Mouse (Mus musculus): ENCODE results near the gene Sfmbt1. TPM values are rescaled to one million over a fixed set of nuclear protein-coding genes. Genes with fewer than 3 reads are reported as not detected.

The Sfmbt1 gene
- polyA plus RNA-seq, 2 experiments = 3.9 to 11.9 TPM

DNA sequence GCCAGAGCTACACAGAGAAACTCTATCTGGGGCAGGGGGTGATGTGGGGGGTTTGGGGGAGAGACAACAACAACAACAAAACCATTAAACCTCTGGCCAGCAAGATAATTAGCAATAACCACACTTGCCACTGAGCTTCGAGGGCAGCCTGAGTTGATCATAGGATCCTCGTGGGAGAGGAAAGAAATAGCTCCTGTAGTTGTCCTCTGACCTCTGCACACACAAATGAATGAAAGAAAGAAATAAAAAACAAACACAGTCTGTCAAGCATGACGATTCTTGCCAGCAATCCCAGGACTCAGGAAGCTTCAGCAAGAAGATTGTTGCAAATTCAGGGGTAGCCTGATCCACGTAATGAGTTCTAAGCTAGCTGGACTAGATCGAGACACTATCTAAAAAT is 12.1 kb upstream of the Sfmbt1 start:
- Histone ChIP-seq H3K4me3 (ENCODE audit: insufficient read depth in 1 of 2, low read depth in 2 of 2, low read length in 2 of 2) (no peak overlapping the region), H3K27ac (no peak overlapping the region), H3K9ac (replicated peaks) (no peak overlapping the region), H3K36me3 (replicated peaks; ENCODE audit: control insufficient read depth, insufficient read depth, low read depth) (no peaks in the 10 kb centered on the region), H3K4me2 (ENCODE audit: low read depth) (no peak overlapping the region), H3K4me1 (replicated peaks; ENCODE audit: control insufficient read depth in 2 of 2, insufficient read depth in 2 of 2, low read length in 1 of 2) (peaks cover 3 to 17% of the 10 kb centered on the region in 2 experiments; a peak in 3 of 4 replicates), H3K27me3 (ENCODE audit: control insufficient read depth, insufficient read depth, low read length) (no peaks in the 10 kb centered on the region), H3K9me3 (ENCODE audit: control insufficient read depth, low read length) (no peaks in the 10 kb centered on the region)
- no peak for ATAC-seq (ENCODE audit: insufficient read depth)
- no peak for DNase-seq (ENCODE audit: low read depth in 3 of 3, low spot score in 3 of 3)
- TF ChIP-seq CTCF (IDR thresholded peaks at IDR 0.05; ENCODE audit: low read depth) (no peak), EP300 (IDR thresholded peaks at IDR 0.05; ENCODE audit: low read depth) (no peak)
- WGBS (ENCODE audit: insufficient replicate concordance) = 55% methylated on average over 5 of the region's 5 CpGs

DNA sequence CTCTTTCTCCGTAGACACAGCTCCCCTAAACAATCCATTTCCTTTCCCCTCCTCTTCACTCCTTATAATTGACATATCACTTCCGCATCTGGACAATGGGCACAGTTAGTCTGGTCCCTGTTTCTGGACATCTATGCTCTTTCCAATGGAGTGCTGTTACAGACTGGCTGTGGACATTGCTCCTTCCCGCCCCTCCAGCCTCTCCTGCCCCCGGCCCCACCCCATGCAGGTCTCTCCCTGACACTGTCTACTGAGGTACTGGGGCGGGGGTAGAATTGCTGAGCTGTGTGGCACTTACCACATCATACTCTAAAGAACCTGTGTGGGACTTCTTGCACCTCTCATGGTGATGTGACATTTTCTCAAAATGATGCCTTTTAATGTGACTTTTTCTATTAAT is 11.6 kb upstream of the Sfmbt1 start:
- Histone ChIP-seq H3K9me3 (ENCODE audit: control insufficient read depth, low read length) (no peaks in the 10 kb centered on the region), H3K9ac (replicated peaks) (no peak overlapping the region), H3K27ac (no peak overlapping the region), H3K4me3 (ENCODE audit: insufficient read depth in 1 of 2, low read depth in 2 of 2, low read length in 2 of 2) (no peak overlapping the region), H3K36me3 (replicated peaks; ENCODE audit: control insufficient read depth, insufficient read depth, low read depth) (no peaks in the 10 kb centered on the region), H3K27me3 (ENCODE audit: control insufficient read depth, insufficient read depth, low read length) (no peaks in the 10 kb centered on the region), H3K4me2 (ENCODE audit: low read depth) (no peak overlapping the region), H3K4me1 (replicated peaks; ENCODE audit: control insufficient read depth in 2 of 2, insufficient read depth in 2 of 2, low read length in 1 of 2) (peaks cover 3 to 21% of the 10 kb centered on the region in 2 experiments; a peak in 3 of 4 replicates)
- TF ChIP-seq EP300 (IDR thresholded peaks at IDR 0.05; ENCODE audit: low read depth) (no peak), CTCF (IDR thresholded peaks at IDR 0.05; ENCODE audit: low read depth) (no peak)
- DNase-seq (ENCODE audit: low read depth in 3 of 3, low spot score in 3 of 3) (no peak), ATAC-seq (ENCODE audit: insufficient read depth) (0 out of 2 replicates have a peak, but pooled peaks have one; percentile 22)
- WGBS (ENCODE audit: insufficient replicate concordance) = 68% methylated on average over 5 of the region's 5 CpGs

DNA sequence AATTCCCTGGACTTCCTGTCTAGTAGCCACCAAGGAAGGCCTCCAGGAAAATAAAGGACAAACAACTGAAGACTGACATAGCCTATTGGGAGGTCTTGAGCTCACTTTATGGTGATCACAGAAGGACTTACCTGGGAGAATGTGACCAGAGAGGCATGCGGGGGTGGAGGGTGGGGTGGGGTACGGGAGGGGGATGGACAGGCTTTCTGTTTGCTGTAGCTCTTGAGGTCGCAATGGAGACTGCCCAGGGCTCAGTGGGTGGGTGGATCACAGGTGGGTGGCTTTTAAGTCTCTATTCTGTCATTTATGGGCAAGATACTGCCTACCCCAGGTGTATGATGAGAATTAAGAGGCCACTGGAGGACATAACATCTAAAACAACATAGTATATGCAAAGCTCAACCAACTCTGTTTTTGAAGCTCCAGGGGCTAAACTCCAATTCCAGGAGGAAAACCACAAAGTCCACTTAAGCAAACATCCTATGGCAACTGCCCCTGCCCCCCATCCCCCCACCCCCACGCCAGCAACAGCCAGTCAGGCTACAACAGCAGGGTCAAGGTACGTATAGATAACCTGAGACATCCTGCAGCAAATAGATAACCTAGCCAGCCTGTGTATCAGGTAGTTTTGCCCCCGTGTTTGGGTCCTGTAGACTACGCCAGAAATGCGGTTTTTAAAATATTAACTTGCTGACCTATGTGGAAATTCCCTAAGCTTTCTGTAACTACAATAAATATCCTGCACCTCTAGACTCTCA is 10.4 kb upstream of the Sfmbt1 start:
- peak overlapping the region; percentile 28 for H3K4me2 ChIP-seq (ENCODE audit: low read depth)
- ATAC-seq (ENCODE audit: insufficient read depth) (peak; percentile 81), DNase-seq (ENCODE audit: low read depth in 3 of 3, low spot score in 3 of 3) (peak in 2 of 3 experiments; percentile 31 to 32)
- H3K4me3 ChIP-seq (ENCODE audit: insufficient read depth in 1 of 2, low read depth in 2 of 2, low read length in 2 of 2) = no peak overlapping the region
- peak overlapping the region; percentile 44 for H3K27ac ChIP-seq
- no peaks in the 10 kb centered on the region for H3K36me3 ChIP-seq (replicated peaks; ENCODE audit: control insufficient read depth, insufficient read depth, low read depth)
- TF ChIP-seq CTCF (IDR thresholded peaks at IDR 0.05; ENCODE audit: low read depth) (no peak), EP300 (IDR thresholded peaks at IDR 0.05; ENCODE audit: low read depth) (peak; percentile 43)
- no peaks in the 10 kb centered on the region for H3K9me3 ChIP-seq (ENCODE audit: control insufficient read depth, low read length)
- H3K4me1 ChIP-seq (replicated peaks; ENCODE audit: control insufficient read depth in 2 of 2, insufficient read depth in 2 of 2, low read length in 1 of 2) = peaks cover 3 to 21% of the 10 kb centered on the region in 2 experiments; a peak in 3 of 4 replicates
- no peaks in the 10 kb centered on the region for H3K27me3 ChIP-seq (ENCODE audit: control insufficient read depth, insufficient read depth, low read length)
- H3K9ac ChIP-seq (replicated peaks) = no peak overlapping the region; the same call in 1 of the 2 replicates
- 32% methylated on average over 8 of the region's 8 CpGs for WGBS (ENCODE audit: insufficient replicate concordance)

GRCm38 (mm10) chr14:30711892-30712291 is 2.8 kb upstream of the Sfmbt1 start:
- H3K9me3 ChIP-seq (ENCODE audit: control insufficient read depth, low read length) = no peaks in the 10 kb centered on the region
- 79% methylated on average over 2 of the region's 2 CpGs for WGBS (ENCODE audit: insufficient replicate concordance)

DNA sequence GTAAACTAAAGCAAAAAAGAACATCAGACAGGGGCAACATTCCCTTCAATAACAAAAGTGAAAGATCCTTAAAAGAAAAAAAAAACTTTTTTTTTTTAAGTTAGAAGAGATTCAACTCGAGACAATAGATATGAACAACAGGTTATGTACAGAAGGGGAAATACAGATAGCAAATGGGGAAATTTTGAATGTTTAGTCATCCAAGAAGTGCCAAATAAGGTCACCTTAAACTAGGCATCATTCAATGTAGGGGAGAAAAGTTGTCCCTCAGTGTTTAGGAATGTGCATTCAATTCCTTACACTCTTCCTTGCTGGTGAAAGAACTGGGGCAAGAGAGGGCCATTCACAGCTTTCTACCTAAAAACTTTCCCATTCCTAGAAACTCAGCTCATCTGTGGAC is 880 bp upstream of the Sfmbt1 start:
- Histone ChIP-seq H3K4me1 (replicated peaks; ENCODE audit: control insufficient read depth in 2 of 2, insufficient read depth in 2 of 2, low read length in 1 of 2) (peaks cover 3 to 13% of the 10 kb centered on the region in 2 experiments; a peak in 2 of 4 replicates), H3K4me2 (ENCODE audit: low read depth) (no peak overlapping the region), H3K9me3 (ENCODE audit: control insufficient read depth, low read length) (no peaks in the 10 kb centered on the region), H3K36me3 (replicated peaks; ENCODE audit: control insufficient read depth, insufficient read depth, low read depth) (no peaks in the 10 kb centered on the region), H3K27me3 (ENCODE audit: control insufficient read depth, insufficient read depth, low read length) (peaks cover 9% of the 10 kb centered on the region), H3K4me3 (ENCODE audit: insufficient read depth in 1 of 2, low read depth in 2 of 2, low read length in 2 of 2) (no peak overlapping the region), H3K9ac (replicated peaks) (no peak overlapping the region), H3K27ac (no peak overlapping the region)
- TF ChIP-seq EP300 (IDR thresholded peaks at IDR 0.05; ENCODE audit: low read depth) (no peak), CTCF (IDR thresholded peaks at IDR 0.05; ENCODE audit: low read depth) (no peak)
- DNase-seq (ENCODE audit: low read depth in 3 of 3, low spot score in 3 of 3) (no peak), ATAC-seq (ENCODE audit: insufficient read depth) (no peak)
- WGBS (ENCODE audit: insufficient replicate concordance) = 35% methylated on average over 1 of the region's 1 CpGs

More at GRCm38 (mm10) chr14:30711892-30712291, 2.8 kb upstream of the Sfmbt1 start:
- Histone ChIP-seq H3K36me3 (replicated peaks; ENCODE audit: control insufficient read depth, insufficient read depth, low read depth) (no peaks in the 10 kb centered on the region), H3K4me2 (ENCODE audit: low read depth) (no peak overlapping the region), H3K4me1 (replicated peaks; ENCODE audit: control insufficient read depth in 2 of 2, insufficient read depth in 2 of 2, low read length in 1 of 2) (peaks cover 3 to 9% of the 10 kb centered on the region in 2 experiments; a peak in 2 of 4 replicates), H3K4me3 (ENCODE audit: insufficient read depth in 1 of 2, low read depth in 2 of 2, low read length in 2 of 2) (no peak overlapping the region), H3K27me3 (ENCODE audit: control insufficient read depth, insufficient read depth, low read length) (peaks cover 9% of the 10 kb centered on the region), H3K9ac (replicated peaks) (no peak overlapping the region), H3K27ac (no peak overlapping the region)
- ATAC-seq (ENCODE audit: insufficient read depth) = no peak
- TF ChIP-seq CTCF (IDR thresholded peaks at IDR 0.05; ENCODE audit: low read depth) = no peak
- no peak for TF ChIP-seq EP300 (IDR thresholded peaks at IDR 0.05; ENCODE audit: low read depth)
- DNase-seq (ENCODE audit: low read depth in 3 of 3, low spot score in 3 of 3) = no peak

Data from liver, embryonic 14.5 days (tissue).